Mouse (Mus musculus): ENCODE data around the gene Vax2. TPM values are rescaled to one million over a fixed set of nuclear protein-coding genes. Genes with fewer than 3 reads are reported as not detected.

Gene Vax2
- total RNA-seq (2021): not detected

GRCm38 (mm10) chr6:83711067-83711675, at the start of gene Vax2:
Gene Vax2 (plus strand): TSS chr6:83711264.
- no peak for DNase-seq (ENCODE audit: extremely low spot score in 1 of 2, low spot score in 1 of 2)

DNA sequence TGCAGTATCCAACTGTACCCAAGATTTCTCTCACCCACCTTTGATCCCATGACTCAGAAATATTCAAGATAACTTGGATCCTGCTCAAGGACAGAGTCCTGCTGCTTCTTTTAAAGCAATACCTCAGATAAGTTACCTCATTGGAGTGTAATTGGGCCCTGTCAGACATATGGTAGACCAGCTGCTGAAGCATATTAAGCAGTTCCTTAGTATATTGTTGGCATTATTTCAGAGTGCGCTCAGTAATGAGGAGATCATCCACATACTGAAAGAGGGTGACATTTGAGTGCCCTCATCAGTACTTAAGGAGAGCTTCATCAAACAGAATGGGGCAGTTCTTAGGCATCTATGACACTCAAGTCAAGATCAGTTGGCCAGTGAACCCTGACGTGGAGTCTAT, 46.1 kb upstream of the Vax2 start:
- no peak for DNase-seq (ENCODE audit: extremely low spot score in 1 of 2, low spot score in 1 of 2)

DNA sequence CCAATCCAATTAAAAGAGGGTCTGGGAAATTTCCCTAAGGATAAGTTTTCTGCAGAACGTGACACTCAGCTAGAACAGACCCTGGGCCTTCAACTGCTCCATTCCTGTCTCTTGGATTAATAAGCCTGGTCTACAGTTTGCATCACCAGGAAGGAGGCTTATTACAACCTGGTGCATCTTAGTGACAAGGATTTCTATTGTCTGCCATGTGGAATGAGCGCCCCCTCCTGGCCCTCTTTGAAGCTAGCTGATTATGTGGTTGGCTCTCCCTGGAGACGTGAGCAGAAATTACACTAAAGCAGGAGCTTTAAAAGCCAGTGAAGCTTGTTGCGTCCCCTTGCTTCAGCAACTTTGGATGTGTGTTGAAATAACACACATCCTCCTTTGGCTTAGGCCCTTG, 37.7 kb upstream of the Vax2 start:
- peak; percentile 68 to 94 for DNase-seq (ENCODE audit: extremely low spot score in 1 of 2, low spot score in 1 of 2)

DNA sequence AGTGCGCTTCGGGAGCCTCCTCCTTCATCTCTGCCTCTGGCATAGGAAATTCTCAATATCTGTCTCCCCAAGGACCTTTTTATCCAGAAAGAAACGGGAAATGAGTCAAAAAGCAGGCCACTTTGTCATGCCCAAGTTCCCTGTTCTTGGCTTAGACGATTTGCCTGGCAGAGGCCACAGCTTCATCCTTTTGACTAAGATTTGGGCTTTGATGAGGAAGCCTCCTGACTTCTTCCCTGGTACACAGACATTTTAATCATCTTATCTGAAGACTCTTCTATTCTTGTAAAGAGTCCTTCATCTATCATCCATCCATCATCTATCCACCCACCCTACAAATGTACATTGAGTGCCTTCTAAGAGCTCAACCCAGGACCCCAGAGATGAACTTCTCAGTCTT, 33.3 kb upstream of the Vax2 start, which contains the start of gene Cd207:
TSS of gene Cd207 (minus strand) at position 101 of the 400 bp plus-strand sequence.
- no peak for DNase-seq (ENCODE audit: extremely low spot score in 1 of 2, low spot score in 1 of 2)

DNA sequence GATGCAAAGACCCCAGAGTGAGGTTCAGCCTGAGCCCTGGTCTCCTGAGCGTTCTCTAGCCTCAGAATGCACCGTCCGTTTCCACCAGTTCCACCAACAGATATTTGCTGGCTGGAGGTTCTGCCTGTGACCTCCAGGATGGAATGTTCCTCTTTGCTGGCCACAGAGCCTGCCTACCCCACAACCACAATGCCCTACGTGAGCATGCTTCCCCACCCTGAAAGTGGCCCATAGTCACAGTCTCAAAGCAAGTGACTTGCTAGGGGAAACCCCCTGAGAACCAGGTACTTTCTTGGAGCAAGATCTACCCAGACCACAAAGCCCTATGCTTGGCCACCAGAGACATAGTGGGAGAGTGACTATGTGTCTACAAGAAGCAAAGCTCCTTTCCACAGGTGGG, 21.7 kb upstream of the Vax2 start:
- no peak for DNase-seq (ENCODE audit: extremely low spot score in 1 of 2, low spot score in 1 of 2)

DNA sequence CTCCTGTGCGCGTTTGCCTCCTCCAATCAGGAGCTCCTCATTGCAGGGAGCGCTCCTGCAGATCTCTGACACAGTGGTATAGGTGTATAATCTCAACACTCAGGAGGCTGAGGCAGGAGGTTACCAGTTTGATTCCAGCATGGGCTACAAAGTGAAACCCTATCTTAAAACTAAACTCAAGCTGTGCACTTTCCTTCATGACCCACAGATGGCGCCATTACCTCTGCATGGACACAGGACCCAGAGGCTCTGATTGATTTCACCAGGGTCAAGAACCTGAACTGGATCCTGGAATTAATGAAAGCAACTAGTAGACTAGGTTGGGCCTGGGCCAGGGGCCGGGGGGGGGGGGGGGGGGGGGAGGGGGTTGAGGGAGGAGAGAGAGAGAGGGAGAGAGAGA, 20.8 kb upstream of the Vax2 start:
- peak in 1 of 2 experiments; percentile 51 for DNase-seq (ENCODE audit: extremely low spot score in 1 of 2, low spot score in 1 of 2)

- DNase-seq (ENCODE audit: extremely low spot score in 1 of 2, low spot score in 1 of 2): no peak
Measured at GRCm38 (mm10) chr6:83690936-83691335, 20.1 kb upstream of the Vax2 start.

- no peak for DNase-seq (ENCODE audit: extremely low spot score in 1 of 2, low spot score in 1 of 2)
Measured at GRCm38 (mm10) chr6:83692962-83693361, 18.1 kb upstream of the Vax2 start.

DNA sequence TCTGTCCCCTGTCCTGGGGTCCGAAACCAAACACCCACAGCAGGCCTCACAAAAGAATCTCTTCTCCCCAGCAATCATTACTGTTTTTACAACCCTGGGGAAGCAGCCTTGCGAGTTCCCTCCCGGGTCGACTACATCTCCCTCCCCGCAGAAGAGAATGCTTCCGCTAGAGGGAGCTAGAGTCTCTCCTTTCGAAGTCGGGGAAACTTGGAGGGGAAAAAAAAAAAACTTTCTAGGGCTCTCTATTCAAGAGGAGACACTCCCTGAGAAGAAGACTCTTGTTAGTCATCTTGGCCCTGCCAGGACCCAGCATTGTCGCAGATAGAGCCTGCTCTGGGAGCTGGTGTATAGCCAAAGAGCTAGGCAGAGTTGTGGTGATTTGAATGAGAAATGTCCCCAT, 17.2 kb upstream of the Vax2 start:
- DNase-seq (ENCODE audit: extremely low spot score in 1 of 2, low spot score in 1 of 2): peak in 1 of 2 experiments; percentile 52

- no peak for DNase-seq (ENCODE audit: extremely low spot score in 1 of 2, low spot score in 1 of 2)
Measured at GRCm38 (mm10) chr6:83695731-83696130, 15.3 kb upstream of the Vax2 start.

- DNase-seq (ENCODE audit: extremely low spot score in 1 of 2, low spot score in 1 of 2): no peak
Measured at GRCm38 (mm10) chr6:83696684-83697083, 14.4 kb upstream of the Vax2 start.

- no peak for DNase-seq (ENCODE audit: extremely low spot score in 1 of 2, low spot score in 1 of 2)
Measured at GRCm38 (mm10) chr6:83697932-83698331, 13.1 kb upstream of the Vax2 start.

- DNase-seq (ENCODE audit: extremely low spot score in 1 of 2, low spot score in 1 of 2): no peak
Measured at GRCm38 (mm10) chr6:83699971-83700370, 11.1 kb upstream of the Vax2 start.

- DNase-seq (ENCODE audit: extremely low spot score in 1 of 2, low spot score in 1 of 2): no peak
Measured at GRCm38 (mm10) chr6:83701001-83701400, 10.1 kb upstream of the Vax2 start.

DNA sequence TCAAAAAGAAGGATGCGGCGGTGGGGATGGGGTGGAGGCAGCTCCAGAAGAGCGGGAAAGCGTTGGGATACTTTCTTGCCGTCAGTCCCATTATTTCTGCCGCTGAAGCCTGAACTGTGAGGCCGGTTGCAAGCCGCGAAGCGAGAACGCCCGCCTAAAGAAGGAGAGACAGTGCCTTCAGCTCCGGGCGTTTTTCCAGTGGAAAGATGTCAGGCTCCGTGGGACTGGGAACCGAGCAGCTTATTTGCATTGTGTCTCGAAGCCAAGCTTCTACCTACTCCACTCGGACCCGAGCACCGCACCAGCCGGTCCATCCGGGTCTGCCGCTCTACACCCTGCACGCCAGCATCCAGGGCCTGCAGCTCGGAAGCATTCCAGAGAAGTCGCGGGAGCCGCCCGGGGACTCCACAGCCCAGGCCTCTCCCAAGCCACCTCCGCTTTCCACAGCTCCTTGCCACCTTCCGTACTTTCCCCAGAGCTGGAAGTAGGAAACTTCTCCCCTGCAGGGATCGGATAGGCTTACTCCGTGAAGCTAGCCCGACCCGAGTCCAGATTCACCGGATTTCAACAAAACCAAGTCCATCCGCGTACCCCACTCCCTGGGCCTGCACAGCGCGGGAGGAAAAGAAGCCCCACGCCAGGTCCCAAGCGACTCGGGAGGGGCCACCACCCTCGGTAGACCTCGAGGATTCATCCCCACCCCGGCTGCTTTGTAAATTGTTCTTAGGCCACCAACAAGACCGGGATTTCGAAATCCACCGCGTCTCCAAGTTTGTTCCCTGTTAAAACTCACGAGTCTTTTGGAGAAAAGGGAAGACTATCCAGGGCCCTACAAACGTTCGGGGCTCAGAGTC, 8.7 kb upstream of the Vax2 start:
- DNase-seq (ENCODE audit: extremely low spot score in 1 of 2, low spot score in 1 of 2): no peak

- DNase-seq (ENCODE audit: extremely low spot score in 1 of 2, low spot score in 1 of 2): no peak
Measured at GRCm38 (mm10) chr6:83703000-83703721, 7.9 kb upstream of the Vax2 start.

DNA sequence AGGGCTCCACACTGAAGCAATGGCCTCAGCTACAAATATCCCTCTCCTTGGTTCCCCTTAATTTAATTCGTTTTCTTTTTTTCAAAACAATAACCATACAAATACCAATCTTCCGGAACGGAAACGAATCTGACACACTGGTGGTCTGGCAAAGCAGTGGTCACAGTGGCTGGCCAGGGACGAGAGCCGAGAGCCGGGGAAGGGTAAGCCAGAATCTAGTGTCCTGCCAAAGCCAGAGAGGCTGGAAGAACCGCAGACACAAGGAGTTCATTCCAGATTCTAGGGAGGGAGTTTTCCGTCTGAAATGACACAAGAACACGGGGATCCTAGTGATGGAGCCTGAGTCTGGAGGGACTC, 7.4 kb upstream of the Vax2 start:
- DNase-seq (ENCODE audit: extremely low spot score in 1 of 2, low spot score in 1 of 2): no peak

GRCm38 (mm10) chr6:83704294-83704693, 6.8 kb upstream of the Vax2 start:
- no peak for DNase-seq (ENCODE audit: extremely low spot score in 1 of 2, low spot score in 1 of 2)

GRCm38 (mm10) chr6:83704701-83705100, 6.4 kb upstream of the Vax2 start:
- DNase-seq (ENCODE audit: extremely low spot score in 1 of 2, low spot score in 1 of 2): no peak

- DNase-seq (ENCODE audit: extremely low spot score in 1 of 2, low spot score in 1 of 2): no peak
Measured at GRCm38 (mm10) chr6:83707738-83708510, 3.1 kb upstream of the Vax2 start.
